26 mouse cellular contexts compared by ENCODE assay signal in genomic region chr3:144173138-144173537, GRCm38 (mm10).
"Had no signal": no experiment of that assay in that cellular context is flagged by ENCODE, and none has a peak within 500 bp of the region (broad histone marks: within the 10 kb centered on the region; RNA-seq: fewer than 3 reads in every experiment).

No protein-coding gene starts in this region.

- H3K36me3 ChIP-seq: heart, embryonic 13.5 days; heart, embryonic 15.5 days; hindbrain, embryonic 10.5 days; hindbrain, embryonic 13.5 days; hindbrain, embryonic 15.5 days; intestine, embryonic 15.5 days; limb, embryonic 13.5 days; limb, embryonic 15.5 days; liver, embryonic 12.5 days had no signal

- H3K4me1 ChIP-seq: hindbrain, embryonic 10.5 days; hindbrain, embryonic 15.5 days; intestine, embryonic 15.5 days; limb, embryonic 15.5 days; liver, embryonic 12.5 days had no signal

- H3K27me3 ChIP-seq: heart, embryonic 13.5 days; heart, embryonic 15.5 days; hindbrain, embryonic 15.5 days; intestine, embryonic 15.5 days; limb, embryonic 13.5 days; liver, embryonic 12.5 days had no signal

- H3K4me3 ChIP-seq: gastrocnemius, adult 2 months; heart, adult 2 months; heart, embryonic 13.5 days; heart, embryonic 15.5 days; hindbrain, embryonic 10.5 days; hindbrain, embryonic 13.5 days; hindbrain, embryonic 15.5 days; intestine, embryonic 15.5 days; layer of hippocampus, adult 2 months; limb, embryonic 13.5 days; limb, embryonic 15.5 days; liver, embryonic 12.5 days had no signal

- H3K27ac ChIP-seq: gastrocnemius, adult 2 months; heart, adult 2 months; heart, embryonic 13.5 days; heart, embryonic 15.5 days; hindbrain, embryonic 10.5 days; hindbrain, embryonic 13.5 days; hindbrain, embryonic 15.5 days; intestine, embryonic 15.5 days; layer of hippocampus, adult 2 months; limb, embryonic 13.5 days; limb, embryonic 15.5 days; liver, embryonic 12.5 days had no signal

- H3K9ac ChIP-seq: heart, embryonic 13.5 days; heart, embryonic 15.5 days; hindbrain, embryonic 13.5 days; hindbrain, embryonic 15.5 days; intestine, embryonic 15.5 days; limb, embryonic 13.5 days; limb, embryonic 15.5 days; liver, embryonic 12.5 days had no signal

- DNase-seq: gastrocnemius, adult 2 months; gastrocnemius, postnatal 10 days; gastrocnemius, postnatal 25 days; heart, adult 2 months; heart, postnatal 4 days; kidney, adult 18-20 months; kidney, adult 8-10 months; kidney, postnatal 10 days; kidney, postnatal 25 days; kidney, postnatal 4 days; layer of hippocampus, adult 9-11 months; layer of hippocampus, postnatal 36 days; left cerebral cortex, postnatal 4 days had no signal

- H3K9me3 ChIP-seq: heart, embryonic 13.5 days; heart, embryonic 15.5 days; hindbrain, embryonic 10.5 days; hindbrain, embryonic 13.5 days; hindbrain, embryonic 15.5 days; intestine, embryonic 15.5 days; limb, embryonic 13.5 days; limb, embryonic 15.5 days; liver, embryonic 12.5 days had no signal

- H3K4me2 ChIP-seq: heart, embryonic 11.5 days; heart, embryonic 13.5 days; heart, embryonic 15.5 days; hindbrain, embryonic 13.5 days; hindbrain, embryonic 15.5 days; intestine, embryonic 15.5 days; limb, embryonic 13.5 days; limb, embryonic 15.5 days; liver, embryonic 12.5 days had no signal

- ATAC-seq: inflammation-experienced regulatory T-cells, adult 6 months; intestine, embryonic 15.5 days; intestine, postnatal 0 days; liver, embryonic 12.5 days had no signal
